Mouse (Mus musculus) brain, embryonic 14.5 days (tissue): Measurements from ENCODE around the gene Stt3b.

ENCODE experiments used
- CTCF ChIP-seq: fragments of 200-500 bp; IDR thresholded peaks from 2 replicates; pipeline ENCODE4 v1.5.1; 2012; ENCODE audit warnings: inconsistent platforms, mild to moderate bottlenecking, moderate library complexity, borderline replicate concordance; ENCODE audit not compliant: insufficient read depth, insufficient read length; ENCODE audit errors: extremely low read depth
- POLR2A ChIP-seq: fragments of 200-500 bp; IDR thresholded peaks from 2 replicates; pipeline ENCODE4 v1.6.1; 2012; ENCODE audit warnings: mild to moderate bottlenecking, inconsistent platforms, borderline replicate concordance; ENCODE audit not compliant: poor library complexity, insufficient read depth, insufficient read length, severe bottlenecking; ENCODE audit errors: extremely low read depth

- TF ChIP-seq CTCF (no peak), POLR2A (no peak)
These were observed 78.7 kb downstream of the Stt3b start for GRCm38 (mm10) chr9:115231476-115231875.
